Mouse (Mus musculus) C2C12 (cell line): Measurements from ENCODE around the gene Alyref2.

ENCODE experiments used
- CEBPB ChIP-seq: IDR thresholded peaks from one replicate; pipeline ENCODE4 v1.6.1; 2011; ENCODE audit warnings: low read depth, mild to moderate bottlenecking, control low read depth, moderate library complexity
- CTCF ChIP-seq: IDR thresholded peaks from one replicate; pipeline ENCODE4 v1.5.1; 2011; ENCODE audit not compliant: control insufficient read depth, insufficient read depth, insufficient read length
- MAX ChIP-seq: IDR thresholded peaks from one replicate; pipeline ENCODE4 v1.6.1; 2011; ENCODE audit warnings: mild to moderate bottlenecking, control low read depth
- MYOG ChIP-seq: IDR thresholded peaks from one replicate; pipeline ENCODE4 v1.6.1; 2011; ENCODE audit not compliant: control insufficient read depth, insufficient read length; ENCODE audit errors: extremely low read depth
- USF1 ChIP-seq: IDR thresholded peaks from one replicate; pipeline ENCODE4 v1.6.1; 2011; ENCODE audit warnings: low read depth, mild to moderate bottlenecking, control low read depth, moderate library complexity

- TF ChIP-seq CEBPB (no peak), CTCF (no peak), USF1 (no peak), MAX (no peak), MYOG (no peak)
These were observed 29.6 kb downstream of the Alyref2 start for GRCm38 (mm10) chr1:171532830-171533229.
